Mouse (Mus musculus) thymus, adult 2 months (tissue): ENCODE measurements around the gene Erbb2. TPM values are rescaled to one million over a fixed set of nuclear protein-coding genes. Genes with fewer than 3 reads are reported as not detected.

Experiments used
- DNase-seq: peaks from one replicate; pipeline ENCODE4 v3.0.0; 2021
- H3K27ac ChIP-seq: fragments of 200-500 bp; 2 replicates; pipeline ENCODE4 v1.5.1; 2012; ENCODE audit warnings: low read length, control low read depth; ENCODE audit not compliant: control insufficient read depth, insufficient read depth
- H3K27me3 ChIP-seq: fragments of 200-500 bp; 2 replicates; pipeline ENCODE4 v1.6.1; 2012; ENCODE audit warnings: mild to moderate bottlenecking, low read length, moderate library complexity, mixed read lengths; ENCODE audit not compliant: control insufficient read depth, insufficient read depth
- H3K36me3 ChIP-seq: fragments of 200-500 bp; 2 replicates; pipeline ENCODE4 v1.6.1; 2012; ENCODE audit warnings: mild to moderate bottlenecking, low read length, moderate library complexity; ENCODE audit not compliant: control insufficient read depth, insufficient read depth
- H3K4me1 ChIP-seq: fragments of 200-500 bp; replicated peaks from 2 replicates; pipeline ENCODE4 v1.6.1; 2012; ENCODE audit warnings: low read length; ENCODE audit not compliant: control insufficient read depth, insufficient read depth
- H3K4me3 ChIP-seq: fragments of 200-500 bp; 2 replicates; pipeline ENCODE4 v1.5.1; 2012; ENCODE audit warnings: mild to moderate bottlenecking, low read length, control low read depth, moderate library complexity; ENCODE audit not compliant: control insufficient read depth, insufficient read depth
- CTCF ChIP-seq: fragments of 200-500 bp; IDR thresholded peaks from 2 replicates; pipeline ENCODE4 v1.5.1; 2012; ENCODE audit warnings: mild to moderate bottlenecking, control low read depth, low read length, moderate library complexity, borderline replicate concordance; ENCODE audit not compliant: control insufficient read depth, poor library complexity, insufficient read depth; ENCODE audit errors: extremely low read depth
- POLR2A ChIP-seq: fragments of 200-500 bp; IDR thresholded peaks from 2 replicates; pipeline ENCODE4 v1.6.1; 2012; ENCODE audit warnings: mild to moderate bottlenecking, low read length, control low read depth, moderate library complexity; ENCODE audit not compliant: control insufficient read depth, poor library complexity, insufficient read depth; ENCODE audit errors: extremely low read depth
- WGBS: fragments of 180-500 bp; shearing (Covaris S2); methylation state at CpG from one replicate; pipeline ENCODE4 v1.1.7; 2018; 5-methylcytosine and 5-hydroxymethylcytosine counted together
- polyA plus RNA-seq: library from polyadenylated mRNA; depleted of rRNA; stranded (reverse); fragments of >200 nt; gene quantifications from 2 replicates; pipeline ENCODE4 v1.2.3, GENCODE M21; 2012; rRNA removed

The Erbb2 gene
- polyA plus RNA-seq, 1 experiment = 6.6 TPM

GRCm38 (mm10) chr11:98477011-98477701 is 64.9 kb downstream of the Erbb2 start:
- Histone ChIP-seq H3K27me3 (no peaks in the 10 kb centered on the region), H3K4me1 (peaks cover 40% of the 10 kb centered on the region), H3K36me3 (peaks cover 13% of the 10 kb centered on the region), H3K4me3 (peak overlapping the region; percentile 37), H3K27ac (peak overlapping the region; percentile 85)
- no peak for DNase-seq
- TF ChIP-seq POLR2A (no peak), CTCF (no peak)
- WGBS = 43% methylated on average over 14 of the region's 14 CpGs

- no peaks in the 10 kb centered on the region for H3K27me3 ChIP-seq
- no peak overlapping the region for H3K4me3 ChIP-seq
- H3K27ac ChIP-seq = peak overlapping the region; percentile 81
- WGBS = 55% methylated on average over 13 of the region's 13 CpGs
- H3K4me1 ChIP-seq = peaks cover 35% of the 10 kb centered on the region
- peaks cover 22% of the 10 kb centered on the region for H3K36me3 ChIP-seq
- TF ChIP-seq CTCF (no peak), POLR2A (no peak)
- no peak for DNase-seq
Observed at GRCm38 (mm10) chr11:98479026-98479939, 67.0 kb downstream of the Erbb2 start.

GRCm38 (mm10) chr11:98479940-98480497 is 67.7 kb downstream of the Erbb2 start:
- DNase-seq = no peak
- TF ChIP-seq POLR2A (no peak), CTCF (no peak)
- H3K4me1 ChIP-seq = peaks cover 35% of the 10 kb centered on the region
- peaks cover 25% of the 10 kb centered on the region for H3K36me3 ChIP-seq
- 89% methylated on average over 12 of the region's 12 CpGs for WGBS
- H3K27ac ChIP-seq = peak overlapping the region; percentile 67
- no peak overlapping the region for H3K4me3 ChIP-seq
- H3K27me3 ChIP-seq = no peaks in the 10 kb centered on the region

- Histone ChIP-seq H3K27ac (no peak overlapping the region), H3K27me3 (no peaks in the 10 kb centered on the region), H3K4me1 (peaks cover 39% of the 10 kb centered on the region), H3K4me3 (no peak overlapping the region), H3K36me3 (peaks cover 37% of the 10 kb centered on the region)
- whole genome bisulfite sequencing = 75% methylated on average over 6 of the region's 6 CpGs
- TF ChIP-seq POLR2A (no peak), CTCF (no peak)
- DNase-seq = no peak
Observed at GRCm38 (mm10) chr11:98481231-98481630, 69.0 kb downstream of the Erbb2 start.

GRCm38 (mm10) chr11:98482067-98482466 is 69.8 kb downstream of the Erbb2 start:
- TF ChIP-seq CTCF (no peak), POLR2A (no peak)
- WGBS = 81% methylated on average over 10 of the region's 10 CpGs

GRCm38 (mm10) chr11:98485749-98486148 is 73.5 kb downstream of the Erbb2 start:
- TF ChIP-seq POLR2A (no peak), CTCF (no peak)
- Histone ChIP-seq H3K27me3 (no peaks in the 10 kb centered on the region), H3K4me3 (no peak overlapping the region), H3K27ac (no peak overlapping the region), H3K36me3 (peaks cover 60% of the 10 kb centered on the region), H3K4me1 (peaks cover 32% of the 10 kb centered on the region)
- WGBS = 96% methylated on average over 2 of the region's 2 CpGs
- no peak for DNase-seq

More at GRCm38 (mm10) chr11:98482067-98482466, 69.8 kb downstream of the Erbb2 start:
- peaks cover 36% of the 10 kb centered on the region for H3K4me1 ChIP-seq
- no peak for DNase-seq
- no peak overlapping the region for H3K27ac ChIP-seq
- peaks cover 39% of the 10 kb centered on the region for H3K36me3 ChIP-seq
- H3K4me3 ChIP-seq = no peak overlapping the region
- H3K27me3 ChIP-seq = no peaks in the 10 kb centered on the region

Other genes starting within 250 kb of the Erbb2 start
- gene Med1, start 219.2 kb upstream of the Erbb2 start, polyA plus RNA-seq = 29.0 and 30.8 TPM in 2 replicates
- gene Cdk12, start 209.4 kb upstream of the Erbb2 start, polyA plus RNA-seq = 27.0 and 30.4 TPM in 2 replicates
- gene Neurod2, start 82.8 kb upstream of the Erbb2 start, polyA plus RNA-seq = 0.12 and 0.22 TPM in 2 replicates
- 5.9 and 11.5 TPM in 2 replicates for gene Ppp1r1b, start 64.1 kb upstream of the Erbb2 start, polyA plus RNA-seq
- gene Stard3, start 54.1 kb upstream of the Erbb2 start, polyA plus RNA-seq = 260 and 271 TPM in 2 replicates
- gene Tcap, start 28.7 kb upstream of the Erbb2 start, polyA plus RNA-seq = 9.9 and 83.8 TPM in 2 replicates
- gene Pnmt, start 26.0 kb upstream of the Erbb2 start, polyA plus RNA-seq = 0.77 and 1.3 TPM in 2 replicates
- 51.8 and 52.5 TPM in 2 replicates for gene Pgap3, start 12.0 kb upstream of the Erbb2 start, polyA plus RNA-seq
- gene Mien1, start 26.5 kb downstream of the Erbb2 start, polyA plus RNA-seq = 70.5 and 96.7 TPM in 2 replicates
- 6.7 and 6.8 TPM in 2 replicates for gene Grb7, start 33.9 kb downstream of the Erbb2 start, polyA plus RNA-seq
- gene Ikzf3, start 133.6 kb downstream of the Erbb2 start, polyA plus RNA-seq = 143 and 183 TPM in 2 replicates
- 1.1 and 1.2 TPM in 2 replicates for gene Zpbp2, start 138.6 kb downstream of the Erbb2 start, polyA plus RNA-seq
- gene Ormdl3, start 174.9 kb downstream of the Erbb2 start, polyA plus RNA-seq = 66.8 and 74.6 TPM in 2 replicates
- gene Lrrc3c, start 185.8 kb downstream of the Erbb2 start, polyA plus RNA-seq = not detected in 2 replicates
- gene Gm12355, start 213.2 kb downstream of the Erbb2 start, polyA plus RNA-seq = not detected in 2 replicates
- 0.74 and 1.1 TPM in 2 replicates for gene Gsdma3, start 213.9 kb downstream of the Erbb2 start, polyA plus RNA-seq
- gene Gsdma2, start 234.3 kb downstream of the Erbb2 start, polyA plus RNA-seq = 0.17 and 0.81 TPM in 2 replicates